Mouse (Mus musculus) heart, postnatal 10 days (tissue): ENCODE measurements at regions not wholly inside any gene's neighbourhood (a gene's known extent, or its start where the extent isn't known, plus 50 kb on each side); places are given as distances from the start of the nearest gene placed in this dataset.

Source experiments
- DNase-seq, 2 experiments: peaks; one replicate each; pipeline ENCODE4 v3.0.0; 2021
- intact Hi-C: fragments of 180-260 bp; cut with DNase I; formaldehyde crosslinking; loops from one replicate; pipeline ENCODE4 v1.15.1; 2025

- intact Hi-C loops = no loop called here
- DNase-seq = peak; percentile 7 to 9
Observed at GRCm38 (mm10) chr2:54033277-54033676, 52.1 kb downstream of the Rprm start.

- intact Hi-C loops = no loop called here
- DNase-seq = no peak
Observed at GRCm38 (mm10) chr2:54028851-54029250, 56.5 kb downstream of the Rprm start.

DNA sequence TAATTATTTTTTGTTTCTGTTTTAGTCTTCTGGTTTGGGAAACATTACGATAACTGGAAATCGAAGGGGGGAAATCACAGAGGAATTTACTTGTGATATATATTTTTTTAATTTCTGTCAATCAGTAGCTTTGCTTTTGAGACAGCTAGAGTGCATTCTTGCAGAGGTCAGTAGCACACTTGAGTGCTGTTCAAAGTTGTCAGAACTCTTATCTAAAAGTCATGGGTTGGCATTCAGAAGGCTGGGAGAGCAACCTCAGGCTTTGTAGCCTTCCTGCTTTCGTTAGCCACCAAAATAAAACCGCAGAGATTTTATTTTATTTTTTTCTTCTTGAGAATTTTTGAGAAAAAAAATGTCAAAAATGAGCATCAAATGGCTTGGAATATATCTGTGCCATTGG lies 62.6 kb downstream of the Rprm start:
- DNase-seq = no peak
- intact Hi-C loops = no loop called here

DNA sequence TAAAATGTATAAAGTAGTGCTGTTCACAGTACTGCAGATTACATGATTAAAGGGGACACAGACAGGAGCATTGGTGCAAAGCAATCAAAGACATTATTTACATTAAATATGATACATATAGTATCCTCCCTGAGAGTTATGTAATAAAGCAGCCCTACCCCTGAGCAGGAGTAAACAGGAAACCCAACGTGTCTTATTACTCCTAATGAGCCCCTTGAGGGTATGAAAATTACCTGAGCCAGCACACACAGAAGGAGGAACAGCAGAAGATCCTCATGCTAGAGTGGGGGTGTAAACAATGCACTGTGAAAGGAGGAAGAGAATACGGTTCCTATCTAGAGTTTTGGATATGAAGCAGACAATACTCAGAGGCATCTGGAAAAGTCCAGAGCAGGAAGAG lies 95.2 kb downstream of the Rprm start:
- intact Hi-C loops = no loop called here
- no peak for DNase-seq

GRCm38 (mm10) chr2:53975707-53976106 lies 109.6 kb downstream of the Rprm start:
- intact Hi-C loops = no loop called here
- DNase-seq = no peak

DNA sequence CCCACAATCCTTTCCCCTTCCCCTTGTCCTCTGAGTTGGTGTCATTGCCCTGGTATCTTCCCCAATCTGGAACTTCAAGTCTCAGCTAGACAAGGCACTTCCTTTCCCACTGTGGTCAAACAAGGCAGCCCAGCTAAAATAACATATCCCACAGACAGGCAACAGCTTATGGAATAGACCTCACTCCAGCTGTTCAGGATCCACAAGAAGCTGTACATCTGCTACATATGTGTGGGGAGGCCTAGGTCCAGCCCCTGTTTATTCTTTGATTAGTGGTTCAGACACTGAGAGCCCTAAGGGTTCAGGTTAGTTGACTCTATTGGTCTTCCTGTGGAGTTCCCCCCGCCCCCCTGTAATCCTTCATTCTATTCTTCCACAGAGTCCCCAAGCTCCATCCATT lies 124.9 kb downstream of the Rprm start:
- no peak for DNase-seq
- intact Hi-C loops = no loop called here

DNA sequence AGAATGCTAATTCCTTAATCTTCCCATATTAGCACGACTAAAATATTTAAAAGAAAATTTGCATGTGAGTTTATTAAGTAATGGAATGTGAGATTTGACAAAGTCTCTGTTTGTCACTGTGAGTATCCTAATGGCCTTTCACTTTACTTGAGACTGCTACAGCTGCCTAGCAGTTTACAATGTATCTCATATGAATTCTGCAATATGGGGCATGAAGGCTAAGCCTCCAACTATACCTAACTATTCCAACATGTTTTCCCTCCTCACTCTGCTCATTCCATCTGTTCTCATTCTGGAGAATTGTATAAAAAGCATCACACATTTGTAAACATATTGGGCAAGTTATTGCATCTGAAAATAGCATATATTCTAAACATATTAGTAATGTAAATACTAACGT lies 137.1 kb downstream of the Rprm start:
- intact Hi-C loops = no loop called here
- no peak for DNase-seq

GRCm38 (mm10) chr2:53947534-53947933 lies 137.8 kb downstream of the Rprm start:
- DNase-seq = no peak
- intact Hi-C loops = no loop called here

DNA sequence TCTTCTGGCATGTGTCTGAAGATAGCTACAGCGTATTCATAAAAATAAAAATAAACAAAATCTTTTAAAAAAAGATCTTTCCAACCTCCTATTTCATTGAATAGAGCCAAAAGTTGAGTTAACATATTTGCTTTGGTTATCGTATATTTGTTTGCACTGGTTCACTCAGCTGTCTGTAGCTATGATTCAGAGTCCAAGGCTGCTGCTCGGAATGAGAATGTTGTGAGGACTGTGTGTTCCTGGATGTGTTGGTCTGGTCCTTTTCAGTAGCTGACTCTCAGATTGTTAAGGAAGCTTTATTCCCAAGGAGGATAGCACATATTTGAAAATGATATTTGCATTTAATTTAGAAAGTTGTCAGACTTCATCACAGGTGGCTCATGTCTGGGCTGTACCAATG lies 173.5 kb downstream of the Rprm start:
- DNase-seq = no peak
- intact Hi-C loops = no loop called here
